In the genomic region with DNA sequence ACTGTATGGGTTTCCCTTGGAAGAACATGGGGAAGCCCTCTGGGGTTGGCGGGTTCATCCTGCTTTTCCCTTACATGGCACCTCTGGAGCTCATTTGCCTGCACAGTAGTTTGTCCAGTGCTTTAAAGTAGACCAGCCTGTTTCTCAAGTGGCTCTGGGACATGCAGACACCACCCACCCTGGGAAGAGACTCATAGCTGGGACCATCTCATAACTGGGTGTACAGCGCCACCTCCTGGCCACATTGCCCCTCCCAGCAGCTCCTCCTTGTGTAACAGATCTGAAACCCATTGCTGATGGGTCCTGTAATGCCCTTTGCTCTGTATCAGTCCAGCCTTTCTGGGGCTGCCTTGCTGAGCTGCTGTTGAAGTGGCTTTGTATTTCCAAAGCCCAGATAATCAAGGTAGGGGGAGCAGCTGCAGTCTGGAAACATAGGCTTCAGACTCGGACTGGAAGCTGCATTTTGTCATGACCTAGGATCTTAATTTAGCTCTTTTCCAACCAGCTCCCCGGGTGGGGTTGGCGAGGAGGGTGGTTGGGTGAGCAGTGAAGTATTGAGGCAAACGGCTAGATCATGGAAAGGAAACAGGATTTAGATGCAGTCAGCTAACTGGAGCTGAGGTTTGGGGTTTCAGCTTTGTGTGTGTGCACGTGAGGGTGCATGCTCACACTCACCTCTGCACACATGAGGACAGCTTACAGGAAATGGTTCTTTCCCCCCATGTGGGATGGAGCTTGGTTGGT, we compare ENCODE assay signal across 8 mouse cellular contexts. TPM values are rescaled to one million over a fixed set of nuclear protein-coding genes. Genes with fewer than 3 reads are reported as not detected.
A peak's percentile ranks its signal among the peaks of the same experiment; 100 is the strongest.
DNase-seq lines count a peak whose midpoint lies in the region; ATAC-seq and TF ChIP-seq lines count a peak whose summit lies in the region.

No protein-coding gene starts in this region.

- H3K4me3 ChIP-seq in bone marrow, adult 2 months (replicated peaks; ENCODE audit: control insufficient read depth, low read depth, low read length): no peak overlapping the region
- no peak overlapping the region for H3K4me3 ChIP-seq in embryonic fibroblast, embryonic 13.5 days (ENCODE audit: insufficient read depth, low read length)
- no peak overlapping the region; the same call in 1 of the 2 replicates for H3K4me3 ChIP-seq in heart, embryonic 10.5 days
- H3K4me3 ChIP-seq in kidney, embryonic 14.5 days (ENCODE audit: low read length): no peak overlapping the region
- no peak overlapping the region for H3K4me3 ChIP-seq in limb, embryonic 15.5 days

- ATAC-seq in kidney, embryonic 14.5 days (ENCODE audit: low FRiP score, low TSS enrichment): peak; percentile 71
- ATAC-seq in limb, embryonic 15.5 days (ENCODE audit: insufficient number of reproducible peaks, low FRiP score, low TSS enrichment, low read depth): peak; percentile 64; the same call in 1 of the 2 replicates

- H3K4me1 ChIP-seq in bone marrow, adult 2 months (ENCODE audit: control insufficient read depth, insufficient read depth, low read length): peaks cover 3% of the 10 kb centered on the region
- peaks cover 9% of the 10 kb centered on the region; the same call in 1 of the 2 replicates for H3K4me1 ChIP-seq in embryonic fibroblast, embryonic 13.5 days (ENCODE audit: control insufficient read depth, insufficient read depth, low read length)
- peaks cover 60% of the 10 kb centered on the region for H3K4me1 ChIP-seq in heart, embryonic 10.5 days
- H3K4me1 ChIP-seq in kidney, embryonic 14.5 days (ENCODE audit: control insufficient read depth, insufficient read depth, low read length): peaks cover 34% of the 10 kb centered on the region
- H3K4me1 ChIP-seq in limb, embryonic 15.5 days: peaks cover 67% of the 10 kb centered on the region

- H3K4me2 ChIP-seq in kidney, embryonic 14.5 days (replicated peaks; ENCODE audit: low read depth, low read length): no peak overlapping the region
- no peak overlapping the region for H3K4me2 ChIP-seq in limb, embryonic 15.5 days

- no peaks in the 10 kb centered on the region for H3K27me3 ChIP-seq in heart, embryonic 10.5 days (ENCODE audit: insufficient read depth, poor library complexity, severe bottlenecking)
- H3K27me3 ChIP-seq in kidney, embryonic 14.5 days (ENCODE audit: control insufficient read depth, insufficient read depth, low read length): no peaks in the 10 kb centered on the region
- H3K27me3 ChIP-seq in limb, embryonic 15.5 days: no peaks in the 10 kb centered on the region

- H3K36me3 ChIP-seq in heart, embryonic 10.5 days: peaks cover 45% of the 10 kb centered on the region
- H3K36me3 ChIP-seq in kidney, embryonic 14.5 days (ENCODE audit: control insufficient read depth, insufficient read depth, low read length): peaks cover 47% of the 10 kb centered on the region
- peaks cover 49% of the 10 kb centered on the region for H3K36me3 ChIP-seq in limb, embryonic 15.5 days

- H3K27ac ChIP-seq in bone marrow, adult 2 months (ENCODE audit: control insufficient read depth, insufficient read depth, low read depth, low read length, poor library complexity): no peak overlapping the region
- no peak overlapping the region for H3K27ac ChIP-seq in embryonic fibroblast, embryonic 13.5 days (ENCODE audit: insufficient read depth, low read length)
- no peak overlapping the region; the same call in 1 of the 2 replicates for H3K27ac ChIP-seq in heart, embryonic 10.5 days
- H3K27ac ChIP-seq in kidney, embryonic 14.5 days (ENCODE audit: low read depth, low read length): no peak overlapping the region
- H3K27ac ChIP-seq in limb, embryonic 15.5 days: peak overlapping the region; percentile 73

- TF ChIP-seq CTCF in bone marrow, adult 2 months (IDR thresholded peaks at IDR 0.05; ENCODE audit: control insufficient read depth, insufficient read depth, low read length): peak; percentile 90
- TF ChIP-seq CTCF in embryonic fibroblast, embryonic 13.5 days (IDR thresholded peaks at IDR 0.05; ENCODE audit: borderline replicate concordance, insufficient read depth, low read length): peak; percentile 91

- peak; percentile 84 for DNase-seq in A20 (ENCODE audit: low read depth, low spot score)
- DNase-seq in heart, embryonic 10.5 days (ENCODE audit: low spot score): peak; percentile 94
- DNase-seq in monocyte, adult 2 months (ENCODE audit: low read depth in 1 of 2, low spot score in 2 of 2): peak; percentile 58 to 74
- peak; percentile 67 to 80 for DNase-seq in spleen, postnatal 14 days (ENCODE audit: low spot score in 2 of 2)

- no peak for TF ChIP-seq POLR2A in bone marrow, adult 2 months (IDR thresholded peaks at IDR 0.05; ENCODE audit: borderline replicate concordance, control insufficient read depth, low read depth, low read length)
- TF ChIP-seq POLR2A in embryonic fibroblast, embryonic 13.5 days (IDR thresholded peaks at IDR 0.05; ENCODE audit: low read depth, low read length): no peak

- 52% methylated on average over 7 of the region's 7 CpGs for WGBS in bone marrow, adult 2 months
- WGBS in heart, embryonic 10.5 days: 54% methylated on average over 7 of the region's 7 CpGs
- 59% methylated on average over 7 of the region's 7 CpGs for WGBS in kidney, embryonic 14.5 days
- WGBS in limb, embryonic 15.5 days: 50% methylated on average over 7 of the region's 7 CpGs

- H3K9ac ChIP-seq in kidney, embryonic 14.5 days (ENCODE audit: low read depth, low read length): no peak overlapping the region
- H3K9ac ChIP-seq in limb, embryonic 15.5 days: no peak overlapping the region

- no peaks in the 10 kb centered on the region for H3K9me3 ChIP-seq in heart, embryonic 10.5 days
- no peaks in the 10 kb centered on the region for H3K9me3 ChIP-seq in kidney, embryonic 14.5 days (ENCODE audit: control insufficient read depth, low read length)
- H3K9me3 ChIP-seq in limb, embryonic 15.5 days: no peaks in the 10 kb centered on the region

RNA-seq across cellular contexts. Expression of gene Avil, which starts 10.0 kb away (rescaled TPM):
- polyA plus RNA-seq in bone marrow, adult 2 months (2011; ENCODE audit: insufficient read depth, insufficient read length, low replicate concordance, missing spikeins): not detected in 2 replicates
- 0.57 and 1.5 TPM in 2 replicates for polyA plus RNA-seq in embryonic fibroblast, embryonic 13.5 days (2011; ENCODE audit: insufficient read length, low read depth, missing spikeins)
- 0.07 TPM in 1 of 2 replicates, not detected in the other for polyA plus RNA-seq in heart, embryonic 10.5 days (2016; fragmentation: Nextera tagmentation; extraction: Ambion mirVana)
- polyA plus RNA-seq in kidney, embryonic 14.5 days (2014; fragmentation: Nextera tagmentation; extraction: Ambion mirVana): 0.19 and 0.20 TPM in 2 replicates
- polyA plus RNA-seq in limb, embryonic 15.5 days (2015; fragmentation: Nextera tagmentation; extraction: Ambion mirVana): 0.50 and 0.71 TPM in 2 replicates

RNA-seq across cellular contexts. Expression of gene Ctdsp2, which starts 12.0 kb away (rescaled TPM):
- 31.5 and 43.9 TPM in 2 replicates for polyA plus RNA-seq in bone marrow, adult 2 months (2011; ENCODE audit: insufficient read depth, insufficient read length, low replicate concordance, missing spikeins)
- 152 and 208 TPM in 2 replicates for polyA plus RNA-seq in embryonic fibroblast, embryonic 13.5 days (2011; ENCODE audit: insufficient read length, low read depth, missing spikeins)
- 37.8 and 46.2 TPM in 2 replicates for polyA plus RNA-seq in heart, embryonic 10.5 days (2016; fragmentation: Nextera tagmentation; extraction: Ambion mirVana)
- 81.1 and 112 TPM in 2 replicates for polyA plus RNA-seq in kidney, embryonic 14.5 days (2014; fragmentation: Nextera tagmentation; extraction: Ambion mirVana)
- 72.2 and 85.8 TPM in 2 replicates for polyA plus RNA-seq in limb, embryonic 15.5 days (2015; fragmentation: Nextera tagmentation; extraction: Ambion mirVana)

RNA-seq across cellular contexts. Expression of gene Tsfm, which starts 40.2 kb away (rescaled TPM):
- 9.7 and 23.6 TPM in 2 replicates for polyA plus RNA-seq in bone marrow, adult 2 months (2011; ENCODE audit: insufficient read depth, insufficient read length, low replicate concordance, missing spikeins)
- polyA plus RNA-seq in embryonic fibroblast, embryonic 13.5 days (2011; ENCODE audit: insufficient read length, low read depth, missing spikeins): 25.4 and 28.6 TPM in 2 replicates
- polyA plus RNA-seq in heart, embryonic 10.5 days (2016; fragmentation: Nextera tagmentation; extraction: Ambion mirVana): 114 TPM in 2 replicates
- 90.5 and 98.2 TPM in 2 replicates for polyA plus RNA-seq in kidney, embryonic 14.5 days (2014; fragmentation: Nextera tagmentation; extraction: Ambion mirVana)
- polyA plus RNA-seq in limb, embryonic 15.5 days (2015; fragmentation: Nextera tagmentation; extraction: Ambion mirVana): 69.6 and 71.6 TPM in 2 replicates

RNA-seq across cellular contexts. Expression of gene Mettl1, which starts 50.7 kb away (rescaled TPM):
- 10.0 and 14.6 TPM in 2 replicates for polyA plus RNA-seq in bone marrow, adult 2 months (2011; ENCODE audit: insufficient read depth, insufficient read length, low replicate concordance, missing spikeins)
- polyA plus RNA-seq in embryonic fibroblast, embryonic 13.5 days (2011; ENCODE audit: insufficient read length, low read depth, missing spikeins): 21.8 and 24.3 TPM in 2 replicates
- polyA plus RNA-seq in heart, embryonic 10.5 days (2016; fragmentation: Nextera tagmentation; extraction: Ambion mirVana): 46.4 and 54.8 TPM in 2 replicates
- polyA plus RNA-seq in kidney, embryonic 14.5 days (2014; fragmentation: Nextera tagmentation; extraction: Ambion mirVana): 69.5 and 78.1 TPM in 2 replicates
- 58.6 and 61.8 TPM in 2 replicates for polyA plus RNA-seq in limb, embryonic 15.5 days (2015; fragmentation: Nextera tagmentation; extraction: Ambion mirVana)

RNA-seq across cellular contexts. Expression of gene Eef1akmt3, which starts 50.8 kb away (rescaled TPM):
- 1.1 TPM in 1 of 2 replicates, not detected in the other for polyA plus RNA-seq in bone marrow, adult 2 months (2011; ENCODE audit: insufficient read depth, insufficient read length, low replicate concordance, missing spikeins)
- 2.2 and 3.7 TPM in 2 replicates for polyA plus RNA-seq in embryonic fibroblast, embryonic 13.5 days (2011; ENCODE audit: insufficient read length, low read depth, missing spikeins)
- 0.18 and 0.23 TPM in 2 replicates for polyA plus RNA-seq in heart, embryonic 10.5 days (2016; fragmentation: Nextera tagmentation; extraction: Ambion mirVana)
- 0.39 and 0.89 TPM in 2 replicates for polyA plus RNA-seq in kidney, embryonic 14.5 days (2014; fragmentation: Nextera tagmentation; extraction: Ambion mirVana)
- polyA plus RNA-seq in limb, embryonic 15.5 days (2015; fragmentation: Nextera tagmentation; extraction: Ambion mirVana): 1.9 and 2.0 TPM in 2 replicates
